Mouse (Mus musculus): ENCODE data around the gene Fastkd5. TPM values are rescaled to one million over a fixed set of nuclear protein-coding genes. Genes with fewer than 3 reads are reported as not detected.

Fastkd5 gene
- polyA plus RNA-seq, 1 experiment from 2014 or later: 7.9 TPM

DNA sequence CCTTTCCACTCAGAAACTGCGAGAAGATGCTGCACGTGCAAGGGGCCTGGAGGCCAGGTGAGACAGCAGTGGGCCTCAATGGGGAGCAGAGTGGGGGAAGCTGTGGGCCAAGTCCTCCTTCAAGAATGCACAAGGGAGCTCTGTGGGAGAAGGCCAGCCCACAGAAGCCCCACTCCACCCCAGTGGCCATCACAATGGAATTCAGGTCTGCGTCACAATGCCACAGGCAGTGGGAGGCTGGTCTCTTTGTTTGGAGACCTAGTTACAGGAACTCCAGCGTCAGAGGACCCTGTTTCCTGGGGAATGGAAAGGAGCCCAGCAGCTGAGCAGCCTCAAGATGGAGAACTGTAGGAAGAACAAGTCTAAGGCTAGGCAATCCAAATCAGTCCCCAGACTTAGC is 40.7 kb downstream of the Fastkd5 start:
- H3K9me3 ChIP-seq (replicated peaks; ENCODE audit: control insufficient read depth, low read length): no peaks in the 10 kb centered on the region
- H3K36me3 ChIP-seq (ENCODE audit: control insufficient read depth, insufficient read depth): no peaks in the 10 kb centered on the region
- H3K27me3 ChIP-seq (ENCODE audit: control insufficient read depth, insufficient read depth, low read depth, low read length): no peaks in the 10 kb centered on the region
- H3K9ac ChIP-seq (ENCODE audit: low read depth, low read length): no peak overlapping the region
- no peak overlapping the region for H3K4me2 ChIP-seq (ENCODE audit: low read depth, low read length)
- H3K4me1 ChIP-seq (ENCODE audit: control insufficient read depth, low read depth, low read length): no peaks in the 10 kb centered on the region
- no peak overlapping the region for H3K27ac ChIP-seq (ENCODE audit: low read length)
- no peak overlapping the region for H3K4me3 ChIP-seq (ENCODE audit: low read depth, low read length)
- no peak for ATAC-seq (ENCODE audit: low read depth)
- WGBS (ENCODE audit: insufficient replicate concordance): 72% methylated on average over 4 of the region's 4 CpGs

DNA sequence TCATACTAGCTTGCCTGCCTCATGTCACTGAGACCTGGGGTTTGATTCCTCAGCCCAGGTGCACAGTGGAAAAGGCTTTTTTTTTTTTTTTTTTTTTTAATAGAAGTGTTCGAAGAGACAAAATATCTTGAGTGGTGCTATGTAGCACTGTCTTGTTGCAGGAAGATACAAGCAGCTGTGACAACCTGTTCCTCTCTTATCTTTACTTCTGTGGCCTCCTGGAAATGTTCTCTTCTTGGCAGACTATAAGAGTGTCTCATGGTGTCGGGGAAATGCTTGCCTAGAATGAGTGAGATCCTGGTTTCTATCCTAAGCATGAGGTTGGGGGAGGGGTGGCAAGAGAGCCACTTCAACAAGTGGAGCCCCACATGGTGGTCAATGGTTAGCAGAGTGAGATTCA is 41.5 kb downstream of the Fastkd5 start:
- WGBS (ENCODE audit: insufficient replicate concordance): 30% methylated on average over 2 of the region's 2 CpGs
- no peak for ATAC-seq (ENCODE audit: low read depth)
- no peaks in the 10 kb centered on the region for H3K27me3 ChIP-seq (ENCODE audit: control insufficient read depth, insufficient read depth, low read depth, low read length)

DNA sequence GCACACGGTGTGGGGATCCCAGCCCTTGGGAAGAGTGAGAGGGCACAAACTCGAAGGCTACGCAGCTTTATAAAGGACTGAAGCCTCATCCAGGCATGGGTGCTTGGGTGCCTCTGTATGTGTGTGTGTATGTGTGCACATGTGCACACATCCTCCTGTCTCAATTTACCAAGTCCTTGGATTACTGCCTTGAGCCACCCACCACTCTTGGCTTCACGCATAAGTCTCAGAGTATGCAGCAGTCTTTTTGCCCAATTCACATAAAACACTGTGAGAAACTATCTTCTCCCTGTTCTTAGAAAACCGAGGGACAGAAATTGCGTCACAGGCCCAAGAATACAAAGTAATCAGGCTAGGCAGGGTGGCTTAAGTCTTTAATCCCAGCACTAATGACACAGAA is 43.8 kb downstream of the Fastkd5 start:
- 61% methylated on average over 6 of the region's 6 CpGs for WGBS (ENCODE audit: insufficient replicate concordance)
- no peak overlapping the region for H3K27ac ChIP-seq (ENCODE audit: low read length)
- peaks cover 15% of the 10 kb centered on the region for H3K27me3 ChIP-seq (ENCODE audit: control insufficient read depth, insufficient read depth, low read depth, low read length)
- no peak overlapping the region for H3K9ac ChIP-seq (ENCODE audit: low read depth, low read length)
- H3K4me1 ChIP-seq (ENCODE audit: control insufficient read depth, low read depth, low read length): no peaks in the 10 kb centered on the region
- H3K4me2 ChIP-seq (ENCODE audit: low read depth, low read length): no peak overlapping the region
- no peak for ATAC-seq (ENCODE audit: low read depth)
- H3K36me3 ChIP-seq (ENCODE audit: control insufficient read depth, insufficient read depth): no peaks in the 10 kb centered on the region
- H3K4me3 ChIP-seq (ENCODE audit: low read depth, low read length): no peak overlapping the region
- H3K9me3 ChIP-seq (replicated peaks; ENCODE audit: control insufficient read depth, low read length): no peaks in the 10 kb centered on the region

More for the DNA sequence above, 41.5 kb downstream of the Fastkd5 start:
- no peaks in the 10 kb centered on the region for H3K36me3 ChIP-seq (ENCODE audit: control insufficient read depth, insufficient read depth)
- no peak overlapping the region for H3K4me3 ChIP-seq (ENCODE audit: low read depth, low read length)
- H3K4me1 ChIP-seq (ENCODE audit: control insufficient read depth, low read depth, low read length): no peaks in the 10 kb centered on the region
- H3K9ac ChIP-seq (ENCODE audit: low read depth, low read length): no peak overlapping the region
- H3K4me2 ChIP-seq (ENCODE audit: low read depth, low read length): no peak overlapping the region
- H3K9me3 ChIP-seq (replicated peaks; ENCODE audit: control insufficient read depth, low read length): no peaks in the 10 kb centered on the region
- H3K27ac ChIP-seq (ENCODE audit: low read length): no peak overlapping the region

DNA sequence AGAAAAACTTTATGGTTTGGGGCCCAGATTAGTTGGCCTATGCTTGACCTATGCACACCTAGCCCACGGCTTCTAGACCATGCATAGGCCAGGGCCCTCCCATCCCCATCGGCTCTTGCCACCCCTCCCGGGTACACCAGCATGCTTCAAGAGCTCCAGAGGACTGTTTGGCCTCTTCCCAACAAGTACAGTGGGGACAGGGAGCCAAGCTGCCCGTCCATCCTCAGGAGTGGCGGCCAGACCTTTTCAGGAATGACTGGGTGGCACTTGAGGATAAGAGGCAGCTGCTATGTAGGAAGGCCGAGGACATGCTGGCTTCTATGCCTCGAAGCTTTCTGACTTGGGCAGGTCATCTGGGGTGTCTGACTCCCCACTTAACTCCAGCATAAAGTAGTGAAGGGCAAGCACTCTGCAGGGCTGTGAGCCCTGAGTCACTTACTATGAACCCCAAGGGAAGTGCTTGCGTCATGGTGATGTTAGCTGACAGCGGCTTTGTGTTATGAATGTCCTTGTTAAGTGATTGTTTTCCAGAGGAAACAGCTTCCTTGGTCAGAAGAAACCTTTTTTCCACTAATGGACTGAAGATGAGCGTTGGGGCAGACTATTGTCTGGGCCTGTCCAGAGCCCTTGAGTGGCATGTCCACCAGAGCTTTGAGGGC is 45.8 kb downstream of the Fastkd5 start:
- no peak overlapping the region for H3K9ac ChIP-seq (ENCODE audit: low read depth, low read length)
- ATAC-seq (ENCODE audit: low read depth): no peak
- 60% methylated on average over 10 of the region's 10 CpGs for WGBS (ENCODE audit: insufficient replicate concordance)
- peaks cover 35% of the 10 kb centered on the region for H3K27me3 ChIP-seq (ENCODE audit: control insufficient read depth, insufficient read depth, low read depth, low read length)
- H3K36me3 ChIP-seq (ENCODE audit: control insufficient read depth, insufficient read depth): no peaks in the 10 kb centered on the region
- H3K27ac ChIP-seq (ENCODE audit: low read length): no peak overlapping the region
- no peak overlapping the region for H3K4me3 ChIP-seq (ENCODE audit: low read depth, low read length)
- H3K4me1 ChIP-seq (ENCODE audit: control insufficient read depth, low read depth, low read length): no peaks in the 10 kb centered on the region
- no peak overlapping the region for H3K4me2 ChIP-seq (ENCODE audit: low read depth, low read length)
- H3K9me3 ChIP-seq (replicated peaks; ENCODE audit: control insufficient read depth, low read length): no peaks in the 10 kb centered on the region

DNA sequence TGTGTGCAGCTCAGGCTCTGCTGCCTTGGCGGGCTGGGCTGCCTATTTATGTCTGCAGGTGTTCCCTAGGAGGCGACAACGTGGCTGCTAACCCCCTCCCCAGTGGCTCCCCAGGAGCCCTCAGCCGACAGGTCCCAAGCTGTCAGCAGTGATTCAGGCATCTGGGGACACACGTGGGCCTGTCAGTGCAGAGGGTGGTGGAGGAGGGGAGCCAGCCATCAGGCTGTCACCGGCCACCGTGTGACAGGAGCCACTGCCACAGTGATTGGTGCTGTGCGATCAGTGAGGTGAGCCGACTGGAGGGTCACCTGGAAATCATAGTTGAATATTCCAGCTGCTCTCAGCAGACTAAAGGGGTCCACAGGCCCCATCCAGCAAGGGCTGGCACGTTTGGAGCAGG is 47.3 kb downstream of the Fastkd5 start, which contains the start of gene Avp:
Avp (minus strand) TSS at position 3 of the 400 bp plus-strand sequence.
- peaks cover 3% of the 10 kb centered on the region for H3K4me1 ChIP-seq (ENCODE audit: control insufficient read depth, low read depth, low read length)
- H3K9me3 ChIP-seq (replicated peaks; ENCODE audit: control insufficient read depth, low read length): no peaks in the 10 kb centered on the region
- H3K27me3 ChIP-seq (ENCODE audit: control insufficient read depth, insufficient read depth, low read depth, low read length): peaks cover 50% of the 10 kb centered on the region
- H3K36me3 ChIP-seq (ENCODE audit: control insufficient read depth, insufficient read depth): no peaks in the 10 kb centered on the region
- no peak within 1 kb of the TSS for H3K27ac ChIP-seq (ENCODE audit: low read length)
- WGBS (ENCODE audit: insufficient replicate concordance): 33% methylated on average over 10 of the region's 10 CpGs
- no peak within 1 kb of the TSS for H3K4me2 ChIP-seq (ENCODE audit: low read depth, low read length)
- no peak for ATAC-seq (ENCODE audit: low read depth)
- no peak within 1 kb of the TSS for H3K9ac ChIP-seq (ENCODE audit: low read depth, low read length)
- no peak within 1 kb of the TSS for H3K4me3 ChIP-seq (ENCODE audit: low read depth, low read length)

DNA sequence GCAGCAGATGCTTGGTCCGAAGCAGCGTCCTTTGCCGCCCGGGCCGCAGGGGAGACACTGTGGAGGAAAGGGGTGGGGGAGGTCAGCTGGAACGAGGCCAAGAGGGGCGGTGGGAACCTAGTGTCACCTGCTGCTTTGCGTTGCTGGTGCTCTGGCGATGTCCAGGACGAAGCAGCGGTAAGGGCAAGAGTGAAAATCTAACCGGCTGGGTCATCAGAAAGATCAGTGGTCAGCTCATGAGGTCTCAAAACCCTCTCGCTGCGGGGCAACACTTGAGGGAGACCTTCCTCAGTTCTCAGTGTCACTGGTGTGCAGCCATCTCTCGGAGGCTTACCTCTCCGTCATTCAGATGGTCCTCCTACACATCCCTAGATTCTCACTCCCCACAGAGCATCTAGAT is 48.6 kb downstream of the Fastkd5 start:
- Histone ChIP-seq H3K27me3 (ENCODE audit: control insufficient read depth, insufficient read depth, low read depth, low read length) (peaks cover 63% of the 10 kb centered on the region), H3K9me3 (replicated peaks; ENCODE audit: control insufficient read depth, low read length) (no peaks in the 10 kb centered on the region), H3K27ac (ENCODE audit: low read length) (no peak overlapping the region), H3K9ac (ENCODE audit: low read depth, low read length) (no peak overlapping the region), H3K4me2 (ENCODE audit: low read depth, low read length) (no peak overlapping the region), H3K36me3 (ENCODE audit: control insufficient read depth, insufficient read depth) (no peaks in the 10 kb centered on the region), H3K4me1 (ENCODE audit: control insufficient read depth, low read depth, low read length) (peaks cover 6% of the 10 kb centered on the region), H3K4me3 (ENCODE audit: low read depth, low read length) (no peak overlapping the region)
- WGBS (ENCODE audit: insufficient replicate concordance): 7% methylated on average over 16 of the region's 16 CpGs
- no peak for ATAC-seq (ENCODE audit: low read depth)

DNA sequence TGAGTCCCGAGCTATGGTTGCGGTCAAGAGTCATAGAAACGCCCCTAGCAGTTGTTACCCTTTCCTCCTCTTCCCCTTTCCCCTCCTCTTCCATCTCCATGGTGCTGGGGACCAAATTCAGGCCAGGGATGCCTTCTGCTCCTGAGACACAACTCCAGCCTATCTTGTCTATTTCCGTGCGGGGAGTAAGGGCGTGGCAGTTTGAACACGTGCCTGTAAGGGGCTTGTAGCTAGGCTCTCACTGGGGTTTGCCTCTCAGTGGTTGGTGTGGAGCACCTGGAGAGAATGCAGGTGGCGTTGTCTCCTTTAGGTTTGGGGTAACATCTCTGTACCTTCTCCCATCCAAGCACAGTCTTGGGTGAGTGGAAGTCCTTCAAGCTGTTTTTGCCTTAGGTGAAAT is 50.0 kb downstream of the Fastkd5 start:
- peaks cover 6% of the 10 kb centered on the region for H3K4me1 ChIP-seq (ENCODE audit: control insufficient read depth, low read depth, low read length)
- no peak overlapping the region for H3K9ac ChIP-seq (ENCODE audit: low read depth, low read length)
- no peak overlapping the region for H3K4me2 ChIP-seq (ENCODE audit: low read depth, low read length)
- no peak overlapping the region for H3K4me3 ChIP-seq (ENCODE audit: low read depth, low read length)
- WGBS (ENCODE audit: insufficient replicate concordance): 4% methylated on average over 8 of the region's 8 CpGs
- H3K9me3 ChIP-seq (replicated peaks; ENCODE audit: control insufficient read depth, low read length): no peaks in the 10 kb centered on the region
- no peaks in the 10 kb centered on the region for H3K36me3 ChIP-seq (ENCODE audit: control insufficient read depth, insufficient read depth)
- no peak for ATAC-seq (ENCODE audit: low read depth)
- no peak overlapping the region for H3K27ac ChIP-seq (ENCODE audit: low read length)
- peaks cover 75% of the 10 kb centered on the region for H3K27me3 ChIP-seq (ENCODE audit: control insufficient read depth, insufficient read depth, low read depth, low read length)

DNA sequence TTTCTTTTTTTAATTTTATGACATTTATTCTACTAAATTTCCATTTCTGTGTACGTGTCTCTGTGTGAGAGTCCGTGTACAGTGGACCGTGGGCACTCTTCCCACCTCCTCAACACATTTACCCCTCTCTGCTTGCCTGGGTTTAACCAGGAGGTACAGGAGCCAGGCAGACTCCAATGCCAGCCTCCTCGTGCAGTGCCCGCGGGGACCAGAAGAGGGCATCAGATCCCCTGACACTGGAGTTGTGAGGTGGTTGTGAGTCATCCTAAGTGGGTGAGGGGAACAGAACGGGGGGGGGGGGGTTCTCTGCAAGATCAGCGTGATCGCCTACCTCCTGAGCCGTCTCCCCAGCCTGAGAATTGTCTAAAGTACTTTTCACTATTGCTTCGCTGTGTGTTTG is 51.7 kb downstream of the Fastkd5 start:
- Histone ChIP-seq H3K4me3 (ENCODE audit: low read depth, low read length) (no peak overlapping the region), H3K4me2 (ENCODE audit: low read depth, low read length) (no peak overlapping the region), H3K9ac (ENCODE audit: low read depth, low read length) (no peak overlapping the region), H3K27ac (ENCODE audit: low read length) (no peak overlapping the region), H3K27me3 (ENCODE audit: control insufficient read depth, insufficient read depth, low read depth, low read length) (peaks cover 78% of the 10 kb centered on the region), H3K36me3 (ENCODE audit: control insufficient read depth, insufficient read depth) (no peaks in the 10 kb centered on the region), H3K4me1 (ENCODE audit: control insufficient read depth, low read depth, low read length) (peaks cover 6% of the 10 kb centered on the region), H3K9me3 (replicated peaks; ENCODE audit: control insufficient read depth, low read length) (no peaks in the 10 kb centered on the region)
- WGBS (ENCODE audit: insufficient replicate concordance): 6% methylated on average over 11 of the region's 11 CpGs
- no peak for ATAC-seq (ENCODE audit: low read depth)

DNA sequence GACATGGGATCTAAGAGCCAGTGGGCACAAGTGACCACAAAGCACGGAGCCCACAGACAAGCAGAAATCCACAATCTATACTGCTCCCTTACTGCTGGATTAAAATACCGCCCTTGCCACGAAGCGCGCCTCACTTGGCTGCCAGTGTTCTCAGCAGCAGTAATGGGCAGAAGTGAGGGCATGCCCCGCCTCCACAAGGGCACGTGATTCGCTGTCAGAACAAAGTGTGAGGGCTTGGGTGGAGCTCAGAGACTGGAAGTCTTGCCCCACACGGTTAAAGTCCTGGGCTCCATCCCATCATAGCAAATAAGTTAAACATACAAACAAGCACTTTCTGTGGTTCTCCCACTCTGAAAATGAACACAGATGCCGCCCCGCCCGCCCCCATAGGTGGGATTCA is 52.2 kb downstream of the Fastkd5 start:
- Histone ChIP-seq H3K9ac (ENCODE audit: low read depth, low read length) (no peak overlapping the region), H3K4me2 (ENCODE audit: low read depth, low read length) (peak overlapping the region; percentile 42; the same call in 1 of the 2 replicates), H3K4me3 (ENCODE audit: low read depth, low read length) (no peak overlapping the region), H3K36me3 (ENCODE audit: control insufficient read depth, insufficient read depth) (no peaks in the 10 kb centered on the region), H3K27me3 (ENCODE audit: control insufficient read depth, insufficient read depth, low read depth, low read length) (peaks cover 78% of the 10 kb centered on the region), H3K9me3 (replicated peaks; ENCODE audit: control insufficient read depth, low read length) (no peaks in the 10 kb centered on the region), H3K27ac (ENCODE audit: low read length) (no peak overlapping the region), H3K4me1 (ENCODE audit: control insufficient read depth, low read depth, low read length) (peaks cover 6% of the 10 kb centered on the region)
- peak; percentile 79 for ATAC-seq (ENCODE audit: low read depth)
- WGBS (ENCODE audit: insufficient replicate concordance): 3% methylated on average over 12 of the region's 12 CpGs

Measured in liver, embryonic 16.5 days (tissue).